Mouse (Mus musculus) neural tube, embryonic 15.5 days (tissue): ENCODE results near the gene Tmem233. TPM values are rescaled to one million over a fixed set of nuclear protein-coding genes. Genes with fewer than 3 reads are reported as not detected.

Source experiments
- ATAC-seq: fragments of 200-750 bp; cut with Nextera tagmentation; 2 replicates; pipeline ENCODE4 v1.8.0; 2017; ENCODE audit warnings: mild to moderate bottlenecking, moderate TSS enrichment, moderate library complexity; ENCODE audit not compliant: low FRiP score
- H3K27ac ChIP-seq: fragments of 300-500 bp; sonication (generic); replicated peaks from 2 replicates; pipeline ENCODE4 v1.5.1; 2015; ENCODE audit warnings: mild to moderate bottlenecking, inconsistent platforms
- H3K27me3 ChIP-seq: fragments of 300-500 bp; sonication (generic); replicated peaks from 2 replicates; pipeline ENCODE4 v1.6.1; 2015; ENCODE audit warnings: inconsistent platforms
- H3K36me3 ChIP-seq: fragments of 300-500 bp; sonication (generic); 2 replicates; pipeline ENCODE4 v1.6.1; 2015; ENCODE audit warnings: inconsistent platforms
- H3K4me1 ChIP-seq: fragments of 300-500 bp; sonication (generic); 2 replicates; pipeline ENCODE4 v1.6.1; 2015; ENCODE audit warnings: inconsistent platforms
- H3K4me2 ChIP-seq: fragments of 300-500 bp; sonication (generic); 2 replicates; pipeline ENCODE4 v1.6.1; 2015; ENCODE audit warnings: inconsistent platforms, mild to moderate bottlenecking, moderate library complexity
- H3K4me3 ChIP-seq: fragments of 300-500 bp; sonication (generic); replicated peaks from 2 replicates; pipeline ENCODE4 v1.5.1; 2015; ENCODE audit warnings: mild to moderate bottlenecking, inconsistent platforms
- H3K9ac ChIP-seq: fragments of 300-500 bp; sonication (generic); replicated peaks from 2 replicates; pipeline ENCODE4 v1.6.1; 2015; ENCODE audit warnings: mild to moderate bottlenecking, inconsistent platforms
- H3K9me3 ChIP-seq: fragments of 300-500 bp; sonication (generic); replicated peaks from 2 replicates; pipeline ENCODE4 v1.6.1; 2016; ENCODE audit warnings: inconsistent platforms
- WGBS: fragments of 180-500 bp; shearing (Covaris S2); methylation state at CpG from one replicate; pipeline ENCODE4 v1.1.7; 2015; ENCODE audit warnings: mixed read lengths; 5-methylcytosine and 5-hydroxymethylcytosine counted together
- polyA plus RNA-seq: library from polyadenylated mRNA; unstranded; fragments of >200 nt; fragmentation: Nextera tagmentation; extraction: Ambion mirVana; gene quantifications from 2 replicates; pipeline ENCODE4 v1.2.1, GENCODE M21; 2015

Gene Tmem233
- polyA plus RNA-seq, 1 experiment from 2014 or later: 0.10 TPM

- Histone ChIP-seq H3K4me2 (no peak overlapping the region), H3K9me3 (no peaks in the 10 kb centered on the region), H3K27ac (no peak overlapping the region), H3K27me3 (no peaks in the 10 kb centered on the region), H3K9ac (no peak overlapping the region), H3K36me3 (peaks cover 84% of the 10 kb centered on the region), H3K4me1 (peaks cover 5% of the 10 kb centered on the region), H3K4me3 (no peak overlapping the region)
- ATAC-seq: no peak
- 95% methylated on average over 8 of the region's 8 CpGs for WGBS
Measured at GRCm38 (mm10) chr5:116017391-116017790, 65.7 kb downstream of the Tmem233 start.

GRCm38 (mm10) chr5:116016542-116016941 lies 66.5 kb downstream of the Tmem233 start:
- H3K4me1 ChIP-seq: no peaks in the 10 kb centered on the region
- no peak overlapping the region for H3K4me3 ChIP-seq
- no peak overlapping the region for H3K9ac ChIP-seq
- ATAC-seq: no peak
- no peaks in the 10 kb centered on the region for H3K9me3 ChIP-seq
- no peaks in the 10 kb centered on the region for H3K27me3 ChIP-seq
- no peak overlapping the region for H3K4me2 ChIP-seq
- no peak overlapping the region for H3K27ac ChIP-seq
- peaks cover 84% of the 10 kb centered on the region for H3K36me3 ChIP-seq
- WGBS: 92% methylated on average over 5 of the region's 5 CpGs

GRCm38 (mm10) chr5:116014237-116014636 lies 68.8 kb downstream of the Tmem233 start:
- Histone ChIP-seq H3K4me2 (no peak overlapping the region), H3K9me3 (no peaks in the 10 kb centered on the region), H3K27ac (no peak overlapping the region), H3K4me1 (no peaks in the 10 kb centered on the region), H3K4me3 (no peak overlapping the region), H3K27me3 (no peaks in the 10 kb centered on the region), H3K9ac (no peak overlapping the region), H3K36me3 (peaks cover 66% of the 10 kb centered on the region)
- no peak for ATAC-seq
- 95% methylated on average over 11 of the region's 11 CpGs for WGBS

GRCm38 (mm10) chr5:116013821-116014220 lies 69.2 kb downstream of the Tmem233 start:
- Histone ChIP-seq H3K4me3 (no peak overlapping the region), H3K9me3 (no peaks in the 10 kb centered on the region), H3K36me3 (peaks cover 62% of the 10 kb centered on the region), H3K27ac (no peak overlapping the region), H3K4me1 (no peaks in the 10 kb centered on the region), H3K4me2 (no peak overlapping the region), H3K27me3 (no peaks in the 10 kb centered on the region), H3K9ac (no peak overlapping the region)
- no peak for ATAC-seq
- WGBS: 82% methylated on average over 8 of the region's 8 CpGs

GRCm38 (mm10) chr5:116012503-116012902 lies 70.5 kb downstream of the Tmem233 start:
- Histone ChIP-seq H3K9ac (no peak overlapping the region), H3K27ac (no peak overlapping the region), H3K4me1 (no peaks in the 10 kb centered on the region), H3K27me3 (no peaks in the 10 kb centered on the region), H3K4me2 (no peak overlapping the region), H3K9me3 (no peaks in the 10 kb centered on the region), H3K36me3 (peaks cover 49% of the 10 kb centered on the region), H3K4me3 (no peak overlapping the region)
- WGBS: 94% methylated on average over 7 of the region's 7 CpGs
- no peak for ATAC-seq

- no peak for ATAC-seq
- H3K4me3 ChIP-seq: no peak overlapping the region
Measured at GRCm38 (mm10) chr5:116011700-116012099, 71.3 kb downstream of the Tmem233 start.

GRCm38 (mm10) chr5:116009884-116010627 lies 73.0 kb downstream of the Tmem233 start:
- peaks cover 25% of the 10 kb centered on the region for H3K36me3 ChIP-seq
- WGBS: 88% methylated on average over 2 of the region's 2 CpGs
- no peak overlapping the region for H3K27ac ChIP-seq
- H3K4me2 ChIP-seq: no peak overlapping the region
- H3K9me3 ChIP-seq: no peaks in the 10 kb centered on the region
- no peaks in the 10 kb centered on the region for H3K27me3 ChIP-seq
- ATAC-seq: no peak
- no peak overlapping the region for H3K4me3 ChIP-seq
- 0 out of 2 replicates have a peak, but pooled peaks cover 2% of the 10 kb centered on the region for H3K4me1 ChIP-seq
- H3K9ac ChIP-seq: no peak overlapping the region

More at GRCm38 (mm10) chr5:116011700-116012099, 71.3 kb downstream of the Tmem233 start:
- Histone ChIP-seq H3K27me3 (no peaks in the 10 kb centered on the region), H3K27ac (no peak overlapping the region), H3K36me3 (peaks cover 41% of the 10 kb centered on the region), H3K9ac (no peak overlapping the region), H3K9me3 (no peaks in the 10 kb centered on the region), H3K4me1 (no peaks in the 10 kb centered on the region), H3K4me2 (no peak overlapping the region)
- 92% methylated on average over 7 of the region's 7 CpGs for WGBS

GRCm38 (mm10) chr5:116009091-116009851 lies 73.8 kb downstream of the Tmem233 start:
- WGBS: 83% methylated on average over 15 of the region's 15 CpGs
- ATAC-seq: no peak
- H3K27ac ChIP-seq: no peak overlapping the region
- no peaks in the 10 kb centered on the region for H3K9me3 ChIP-seq
- no peak overlapping the region for H3K4me3 ChIP-seq
- no peak overlapping the region for H3K4me2 ChIP-seq
- H3K27me3 ChIP-seq: no peaks in the 10 kb centered on the region
- no peak overlapping the region for H3K9ac ChIP-seq
- H3K36me3 ChIP-seq: peaks cover 17% of the 10 kb centered on the region
- peaks cover 10% of the 10 kb centered on the region for H3K4me1 ChIP-seq

- WGBS: 94% methylated on average over 13 of the region's 13 CpGs
- Histone ChIP-seq H3K9me3 (no peaks in the 10 kb centered on the region), H3K4me3 (no peak overlapping the region), H3K27me3 (no peaks in the 10 kb centered on the region), H3K27ac (no peak overlapping the region), H3K4me2 (no peak overlapping the region), H3K9ac (no peak overlapping the region), H3K4me1 (peaks cover 18% of the 10 kb centered on the region), H3K36me3 (peaks cover 1% of the 10 kb centered on the region)
- no peak for ATAC-seq
Measured at GRCm38 (mm10) chr5:116007723-116008122, 75.3 kb downstream of the Tmem233 start.

- H3K4me2 ChIP-seq: no peak overlapping the region
- H3K9me3 ChIP-seq: no peaks in the 10 kb centered on the region
- ATAC-seq: no peak
- no peak overlapping the region for H3K4me3 ChIP-seq
- no peaks in the 10 kb centered on the region for H3K36me3 ChIP-seq
- H3K27me3 ChIP-seq: no peaks in the 10 kb centered on the region
- peaks cover 18% of the 10 kb centered on the region for H3K4me1 ChIP-seq
- no peak overlapping the region for H3K27ac ChIP-seq
- H3K9ac ChIP-seq: no peak overlapping the region
- WGBS: 59% methylated on average over 22 of the region's 22 CpGs
Measured at GRCm38 (mm10) chr5:116006324-116007099, 76.5 kb downstream of the Tmem233 start.

- Histone ChIP-seq H3K4me2 (peak overlapping the region; percentile 28), H3K27ac (peak overlapping the region; percentile 33; the same call in 1 of the 2 replicates)
Measured at GRCm38 (mm10) chr5:116004271-116004670, 78.8 kb downstream of the Tmem233 start.

More at GRCm38 (mm10) chr5:116004271-116004670, 78.8 kb downstream of the Tmem233 start:
- H3K27me3 ChIP-seq: no peaks in the 10 kb centered on the region
- no peaks in the 10 kb centered on the region for H3K36me3 ChIP-seq
- no peak overlapping the region for H3K4me3 ChIP-seq
- H3K9ac ChIP-seq: no peak overlapping the region
- H3K9me3 ChIP-seq: no peaks in the 10 kb centered on the region
- 0 out of 2 replicates have a peak, but pooled peaks have one; percentile 50 for ATAC-seq
- peaks cover 18% of the 10 kb centered on the region for H3K4me1 ChIP-seq
- whole genome bisulfite sequencing: 73% methylated on average over 10 of the region's 10 CpGs
